Mouse (Mus musculus): ENCODE data around the gene Fbh1.

The Fbh1 gene

DNA sequence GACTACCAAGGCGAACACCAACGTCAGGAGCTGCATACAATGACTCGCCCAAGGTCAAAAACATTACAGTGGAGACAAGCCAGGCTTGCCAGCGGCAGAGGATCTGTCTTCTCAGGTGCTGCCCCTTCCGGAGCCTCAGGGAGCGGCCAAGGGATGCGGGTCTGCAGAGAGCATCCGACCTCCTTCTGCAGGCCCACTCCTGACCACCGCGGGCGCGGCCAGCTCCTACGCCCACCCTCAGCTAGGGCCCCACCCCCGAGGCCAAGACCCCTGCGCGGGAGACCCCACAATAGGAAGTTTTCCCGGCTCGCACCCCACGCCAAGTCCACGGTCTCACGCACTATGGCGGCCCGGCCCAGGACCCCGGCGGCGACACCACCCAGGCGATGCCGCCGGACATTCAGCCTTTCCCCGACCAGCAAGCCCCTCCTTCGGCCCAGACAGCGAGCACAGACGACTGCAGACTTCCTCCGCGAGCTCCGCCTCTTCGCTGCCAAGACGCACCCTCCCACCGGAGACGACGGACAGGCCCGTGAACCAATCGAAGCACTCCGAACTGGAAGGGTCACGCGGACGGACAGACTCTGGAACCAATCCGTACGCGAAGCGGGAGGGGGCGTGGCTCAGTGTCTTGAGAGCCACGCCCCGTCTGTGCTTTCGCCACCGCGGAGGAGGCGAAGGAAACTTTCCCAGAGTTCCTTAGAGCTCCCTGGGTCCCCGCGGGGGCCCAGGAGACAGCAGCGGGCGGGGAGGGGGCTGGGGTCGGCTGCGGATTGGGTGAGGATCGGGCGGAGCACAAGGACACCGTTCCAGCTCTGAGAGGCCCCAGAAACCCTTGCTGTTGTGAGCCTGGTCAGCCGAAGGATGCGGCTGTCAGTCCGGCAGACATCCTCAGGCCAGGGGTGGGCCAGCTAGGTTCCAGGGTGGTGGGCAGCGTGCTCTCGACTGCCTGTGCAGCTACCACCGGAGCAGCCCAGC, at the start of gene Fbh1, which contains the start of gene Ankrd16:
Gene Fbh1, minus strand, starts transcription at position 492 of the 978 bp plus-strand sequence.
Gene Ankrd16, plus strand, starts transcription at position 786 of the 978 bp plus-strand sequence.
- CTCF ChIA-PET, result no interaction called here

DNA sequence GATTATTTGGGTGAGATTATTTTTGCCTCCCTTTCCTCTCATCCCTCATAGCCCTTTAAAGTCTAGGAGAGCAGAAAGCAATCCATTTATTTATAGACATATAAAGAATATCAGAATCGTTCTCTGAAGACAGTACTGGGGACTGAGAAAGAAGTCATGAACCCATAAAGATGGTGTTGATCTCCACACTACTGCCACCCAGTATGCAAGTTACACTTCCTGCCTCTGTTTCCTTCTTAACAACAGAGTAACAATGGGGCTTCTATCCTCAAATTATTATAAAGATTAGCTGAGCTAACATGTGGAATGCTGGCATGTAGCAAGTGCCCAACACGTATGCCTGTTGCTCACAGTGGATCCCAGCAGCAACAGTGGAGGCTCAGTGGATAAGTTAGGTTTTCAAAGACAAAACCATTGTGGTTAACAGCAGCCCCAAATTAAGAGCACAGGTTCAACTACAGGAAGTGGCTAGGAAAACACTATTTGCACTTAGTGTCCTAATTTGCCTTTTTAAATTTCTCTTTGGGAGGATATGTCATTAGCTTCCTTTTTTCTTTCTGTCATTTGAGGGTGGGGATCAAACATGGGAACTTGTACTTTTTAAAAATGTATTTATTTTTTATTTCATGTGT, 24.0 kb upstream of the Fbh1 start:
- CTCF ChIA-PET, result no interaction called here

DNA sequence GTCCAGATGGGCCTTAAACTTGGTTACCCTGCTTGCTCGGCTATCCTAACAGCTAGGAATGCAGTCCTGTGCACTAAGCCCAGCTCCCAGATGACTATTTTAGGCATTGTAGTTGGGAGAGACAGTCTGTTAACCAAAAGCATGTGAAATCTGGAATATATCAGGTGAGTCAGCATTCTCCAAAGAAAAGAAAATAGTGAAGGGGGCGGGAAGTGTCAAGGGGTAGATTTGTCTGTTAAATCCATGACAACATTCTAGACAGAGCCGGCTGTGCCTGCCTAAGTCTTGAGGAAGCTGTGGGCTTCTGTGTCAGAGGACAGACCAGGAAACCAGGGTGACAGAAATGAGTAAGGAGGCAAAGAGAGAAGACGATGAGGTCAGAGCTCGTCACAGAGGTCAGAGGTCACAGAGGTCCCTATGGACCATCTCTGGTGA, 20.6 kb upstream of the Fbh1 start:
- CTCF ChIA-PET, result no interaction called here

DNA sequence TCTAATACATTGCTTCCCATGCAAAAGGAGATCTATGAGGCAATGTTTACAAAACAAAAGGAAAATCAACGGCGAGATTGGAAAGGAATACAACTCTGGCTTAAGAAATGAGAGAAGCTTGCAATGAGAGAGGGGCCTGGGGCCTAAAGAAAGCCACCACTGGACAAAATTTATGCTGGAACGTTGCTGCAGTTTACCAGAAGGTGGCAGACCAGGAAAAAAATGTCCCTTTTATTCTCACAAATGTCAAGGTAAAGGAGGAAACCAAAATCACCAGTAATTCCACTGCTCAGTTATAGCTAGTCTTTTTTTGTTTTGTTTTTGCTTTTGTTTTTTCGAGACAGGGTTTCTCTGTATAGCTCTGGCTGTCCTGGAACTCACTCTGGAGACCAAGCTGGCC, 17.3 kb upstream of the Fbh1 start:
- CTCF ChIA-PET, result no interaction called here

DNA sequence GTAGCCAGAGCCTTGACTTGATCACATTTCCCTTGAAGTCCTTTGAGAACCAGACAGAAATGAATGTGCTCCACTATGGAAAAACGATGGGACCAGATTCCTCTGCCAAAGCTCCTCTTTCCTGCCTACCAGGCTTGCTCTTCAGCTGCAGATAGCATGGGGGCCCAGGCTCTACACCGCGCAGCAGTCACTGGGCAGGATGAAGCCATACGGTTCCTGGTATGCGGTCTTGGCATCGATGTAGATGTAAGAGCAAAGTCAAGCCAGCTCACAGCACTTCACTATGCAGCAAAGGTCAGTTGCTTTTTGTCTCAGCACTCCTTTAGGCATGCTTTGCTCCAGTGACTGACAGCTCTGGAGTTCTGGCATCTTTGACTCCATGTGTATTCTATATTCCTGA, 6.8 kb upstream of the Fbh1 start:
- CTCF ChIA-PET, result no interaction called here

DNA sequence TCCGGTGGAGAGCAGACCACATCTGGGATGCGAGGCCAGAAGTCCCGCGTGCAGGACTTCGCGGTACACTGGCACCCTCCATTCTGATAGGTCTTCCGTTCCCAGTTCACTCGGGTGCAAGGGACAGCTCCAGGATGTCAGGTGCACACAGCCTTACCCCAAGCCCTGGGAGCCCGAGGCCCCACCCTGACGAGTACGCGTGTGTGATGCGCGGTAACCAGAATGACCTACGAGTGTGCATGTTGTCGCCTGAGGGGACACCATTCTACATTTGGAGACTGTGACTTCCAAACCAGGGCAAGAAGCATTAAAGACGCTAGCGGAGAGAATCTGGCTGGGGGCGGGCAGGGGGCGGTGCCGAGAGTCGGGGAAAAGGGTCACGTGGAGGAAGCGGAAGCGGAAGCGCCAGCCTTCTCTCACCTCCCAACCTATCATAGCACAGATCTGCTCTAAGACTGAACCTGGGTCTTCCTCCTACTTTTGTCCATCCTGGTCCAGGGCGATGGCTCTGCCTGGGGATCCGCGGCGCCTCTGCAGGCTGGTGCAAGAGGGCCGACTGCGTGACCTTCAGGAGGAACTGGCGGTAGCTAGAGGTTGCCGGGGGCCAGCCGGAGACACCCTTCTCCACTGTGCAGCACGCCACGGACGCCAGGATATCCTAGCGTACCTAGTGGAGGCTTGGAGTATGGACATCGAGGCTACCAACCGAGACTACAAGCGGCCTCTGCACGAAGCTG, 873 bp upstream of the Fbh1 start:
- CTCF ChIA-PET, result no interaction called here

DNA sequence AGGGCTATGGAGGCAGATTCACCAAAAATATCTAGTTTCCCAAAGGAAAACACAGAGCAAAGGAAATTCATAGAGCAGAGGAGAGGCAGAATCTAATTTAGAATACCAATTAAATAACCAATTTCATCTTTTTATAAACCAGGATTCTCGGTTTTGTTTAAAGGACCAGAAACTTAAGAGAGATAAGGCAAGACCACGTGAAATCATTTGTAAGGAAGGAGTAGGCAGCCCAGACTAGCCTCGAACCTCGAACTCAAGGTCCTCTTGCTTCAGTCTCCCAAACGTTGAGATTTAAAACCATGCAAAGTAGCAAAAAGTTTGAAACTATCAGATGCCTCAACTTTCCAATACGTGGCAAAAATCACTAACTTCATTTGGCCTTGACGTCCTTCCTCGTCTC, 967 bp downstream of the Fbh1 start:
- CTCF ChIA-PET, result no interaction called here

DNA sequence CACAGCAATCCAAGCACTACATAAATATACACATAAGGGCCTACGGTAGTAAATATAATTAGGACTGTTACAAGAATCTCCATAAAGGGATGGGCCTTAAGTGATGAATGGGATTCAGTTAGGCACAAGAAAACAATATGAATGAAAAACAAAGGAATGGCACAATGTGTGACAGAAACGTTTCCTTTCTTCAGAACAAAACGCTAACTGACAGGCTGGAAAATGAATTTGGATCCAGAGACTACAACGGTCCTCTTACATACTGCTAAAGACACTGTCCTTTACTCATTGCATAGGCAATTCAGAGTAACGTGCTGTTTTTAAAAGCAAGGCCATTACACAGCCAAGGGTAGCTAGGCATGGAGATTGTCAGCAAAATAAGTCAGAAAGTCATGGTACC, 2.3 kb downstream of the Fbh1 start:
- CTCF ChIA-PET, result interaction anchor here (0.6 to 0.7 kb wide), 2 partner anchors 102 to 1902 kb away, joined by 3 read pairs; no protein-coding TSS in a partner anchor

DNA sequence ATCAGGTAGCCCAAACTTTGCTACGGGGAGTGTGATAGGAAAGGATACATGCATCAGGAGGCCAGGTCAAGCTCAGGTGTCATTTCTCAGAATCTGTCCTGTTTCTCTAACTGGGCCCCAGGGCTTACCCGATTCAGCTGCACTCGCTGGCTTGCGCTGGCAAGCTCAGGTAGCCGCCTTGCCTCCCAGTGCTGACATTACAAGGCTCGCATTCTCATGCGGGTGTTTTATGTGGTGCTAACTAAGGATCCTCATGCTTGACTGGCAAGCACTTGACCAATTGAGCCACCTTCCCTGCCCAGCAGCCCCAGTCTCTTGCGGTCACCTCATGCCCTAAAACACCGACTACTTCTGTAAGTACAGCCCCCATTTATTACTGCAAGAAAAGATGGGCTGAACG, 3.0 kb downstream of the Fbh1 start:
- CTCF ChIA-PET, result interaction anchor here (0.7 kb wide), 1 partner anchor 72 kb away, joined by 3 read pairs; no protein-coding TSS in a partner anchor

DNA sequence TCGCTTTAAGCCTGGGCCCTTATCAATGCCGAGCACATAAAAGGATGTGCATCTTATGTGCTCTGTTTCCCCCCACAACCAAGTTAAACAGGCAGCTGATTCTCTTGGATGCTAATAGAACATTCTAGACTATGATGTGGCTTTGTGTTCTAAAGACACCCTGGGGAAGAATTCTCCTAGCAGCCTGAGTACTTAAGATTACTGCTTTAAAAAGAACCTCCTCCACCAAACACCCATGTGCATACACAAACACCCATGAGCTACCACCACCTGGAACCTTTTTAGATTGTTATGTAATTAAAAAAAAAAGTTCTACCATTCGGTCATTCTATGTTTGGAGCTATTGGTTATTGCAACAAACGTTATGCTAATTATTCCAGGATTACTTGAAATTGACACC, 5.0 kb downstream of the Fbh1 start:
- CTCF ChIA-PET, result no interaction called here

DNA sequence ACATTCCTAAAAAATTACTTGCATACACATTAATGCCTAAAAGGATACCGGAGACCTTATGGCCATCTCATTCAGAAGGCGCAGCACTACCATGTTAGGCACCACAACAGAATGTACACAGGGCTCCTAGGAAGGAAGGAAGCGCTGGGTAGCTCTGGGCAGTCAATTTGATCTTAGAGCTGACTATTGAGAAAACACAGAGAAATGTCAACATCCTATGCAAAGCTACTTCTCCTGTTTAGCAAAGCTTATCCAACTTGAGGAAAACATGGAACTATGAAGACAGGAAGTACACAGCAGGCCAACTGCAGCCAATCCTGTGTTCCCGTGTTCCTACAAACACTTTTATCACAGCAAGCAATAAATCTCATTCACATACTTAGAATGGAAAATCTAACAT, 5.7 kb downstream of the Fbh1 start:
- CTCF ChIA-PET, result no interaction called here

DNA sequence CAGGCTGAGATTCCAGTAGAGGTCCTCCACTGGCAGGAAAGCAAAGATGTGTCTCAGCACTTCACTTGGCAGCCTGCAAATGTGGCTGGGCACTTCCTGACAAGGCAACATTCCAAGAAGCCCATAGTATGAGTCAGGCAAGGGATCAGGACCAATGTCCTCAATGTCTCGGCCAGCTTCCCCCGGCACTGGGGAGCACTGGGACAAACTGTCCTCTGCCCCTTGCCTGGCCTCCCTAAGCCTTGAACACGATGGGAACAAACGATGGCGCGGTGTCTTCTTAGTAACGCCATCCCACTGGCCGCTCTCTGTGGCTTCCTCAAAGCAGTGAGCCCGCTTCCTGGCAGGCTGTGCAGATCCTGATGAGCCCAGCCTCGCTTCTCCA, 10.2 kb downstream of the Fbh1 start:
- CTCF ChIA-PET, result no interaction called here

DNA sequence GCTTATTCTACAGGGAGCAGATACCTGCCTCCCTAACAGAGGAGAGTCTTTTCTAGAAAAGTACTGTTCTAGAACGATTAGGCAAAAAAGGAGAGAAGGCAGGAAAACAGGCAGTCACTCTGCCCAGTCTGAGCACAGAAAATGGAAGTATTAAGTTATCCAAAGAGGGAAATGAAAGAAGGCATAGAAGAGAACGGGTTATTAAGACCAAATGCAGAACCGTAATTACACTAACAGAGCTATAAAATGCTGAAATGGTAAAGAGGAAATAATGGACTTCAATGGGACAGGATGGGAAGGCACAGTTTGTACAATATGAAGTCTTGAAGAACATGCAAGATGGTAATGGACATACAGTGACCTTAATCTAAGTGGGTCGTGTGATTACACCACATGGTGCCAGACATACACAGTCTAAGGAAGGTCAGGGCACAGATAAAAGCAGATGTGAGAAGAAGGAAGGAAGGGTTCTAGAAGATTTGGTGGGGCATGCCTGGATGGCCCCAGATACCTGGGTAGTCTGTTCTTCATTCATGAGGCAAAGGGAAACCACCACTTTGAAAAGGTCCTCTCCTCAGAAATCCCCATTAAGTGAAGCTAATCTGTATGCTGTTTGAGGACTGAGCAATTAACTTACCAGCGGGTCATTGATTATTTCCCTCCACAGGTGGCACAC, 10.8 kb downstream of the Fbh1 start:
- CTCF ChIA-PET, result no interaction called here

DNA sequence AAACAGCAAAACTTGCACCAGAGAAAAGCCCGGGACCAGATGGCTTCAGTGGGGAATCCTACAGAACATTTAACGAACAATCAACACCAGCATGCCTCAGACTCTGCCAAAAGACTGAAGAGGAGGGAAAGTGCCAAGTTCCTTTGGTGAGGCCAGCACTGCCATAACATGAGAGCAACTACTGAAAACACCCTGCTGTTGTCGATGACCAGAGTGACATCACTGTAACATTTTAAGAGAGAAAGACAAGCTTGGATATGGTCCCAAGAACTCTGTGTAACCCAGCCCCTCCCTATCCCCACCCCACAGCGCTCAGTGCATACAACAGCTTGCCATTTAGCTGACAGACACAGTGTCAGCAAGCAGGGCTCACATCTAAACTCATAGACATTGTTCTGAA, 11.7 kb downstream of the Fbh1 start:
- CTCF ChIA-PET, result interaction anchor here (0.7 kb wide), 1 partner anchor 466 kb away, joined by 3 read pairs; no protein-coding TSS in a partner anchor

DNA sequence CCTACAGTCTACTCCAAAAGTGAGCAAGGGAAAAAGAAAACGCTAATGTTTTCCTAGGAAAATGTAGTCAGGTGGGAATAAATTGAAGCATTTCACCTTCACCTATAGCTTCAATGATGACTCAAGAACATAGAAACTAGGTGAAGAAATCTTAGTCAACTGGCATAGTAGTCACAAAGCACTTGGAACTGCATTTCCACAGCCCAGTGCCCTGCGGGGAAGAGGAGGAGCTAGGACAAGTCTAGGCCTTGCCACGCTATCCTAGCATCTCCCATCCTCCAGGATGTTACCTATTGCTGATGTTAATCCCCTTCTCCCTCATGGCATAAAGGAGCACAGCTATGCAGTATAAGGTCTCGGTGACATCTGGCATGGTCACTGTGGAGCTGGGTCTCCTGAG, 14.8 kb downstream of the Fbh1 start:
- CTCF ChIA-PET, result no interaction called here

DNA sequence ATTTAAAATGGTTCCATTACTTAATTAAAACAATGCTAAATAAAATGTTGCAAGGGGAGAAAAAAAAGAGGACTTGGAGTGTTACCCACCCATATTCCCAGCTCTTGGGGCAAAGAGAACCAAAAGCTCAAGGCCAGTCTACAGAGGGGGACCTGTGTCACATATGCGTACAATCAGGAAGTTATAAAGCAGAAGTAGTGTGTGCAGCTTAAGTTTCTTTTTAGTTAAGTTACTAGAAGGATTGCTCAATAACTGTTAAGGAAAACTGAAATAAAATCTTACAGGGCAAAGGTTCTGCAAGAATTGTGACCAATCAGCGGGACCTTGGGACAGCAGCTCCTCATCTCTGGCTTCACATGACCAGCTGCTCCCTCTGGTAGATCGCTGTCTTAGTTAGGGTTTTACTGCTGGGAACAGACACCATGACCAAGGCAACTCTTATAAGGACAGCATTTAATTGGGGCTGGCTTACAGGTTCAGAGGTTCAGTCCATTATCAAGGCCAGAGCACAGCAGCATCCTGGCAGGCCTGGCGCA, 37.8 kb downstream of the Fbh1 start:
- CTCF ChIA-PET, result interaction anchor here (0.6 kb wide), 1 partner anchor 102 kb away, joined by 4 read pairs; no protein-coding TSS in a partner anchor

DNA sequence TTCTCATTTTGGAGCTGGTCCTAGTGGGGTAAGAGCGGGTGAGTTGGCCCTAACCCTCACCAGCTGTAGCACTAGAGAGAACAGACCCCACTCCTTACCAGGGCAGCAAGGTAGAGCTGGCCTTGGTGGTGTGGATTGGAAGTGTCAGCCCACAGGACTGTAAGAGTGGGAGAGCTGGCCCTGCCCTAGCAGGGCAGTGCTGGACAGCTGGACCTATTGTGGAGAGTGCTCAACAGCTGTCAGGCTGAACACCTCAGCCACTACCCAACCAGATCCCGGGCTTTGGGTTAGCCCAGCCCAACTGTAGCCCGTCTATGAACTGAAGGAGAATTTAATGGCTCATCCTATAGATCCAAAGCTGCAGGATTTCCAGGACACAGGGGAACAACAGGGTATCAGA, 38.6 kb downstream of the Fbh1 start:
- CTCF ChIA-PET, result no interaction called here

DNA sequence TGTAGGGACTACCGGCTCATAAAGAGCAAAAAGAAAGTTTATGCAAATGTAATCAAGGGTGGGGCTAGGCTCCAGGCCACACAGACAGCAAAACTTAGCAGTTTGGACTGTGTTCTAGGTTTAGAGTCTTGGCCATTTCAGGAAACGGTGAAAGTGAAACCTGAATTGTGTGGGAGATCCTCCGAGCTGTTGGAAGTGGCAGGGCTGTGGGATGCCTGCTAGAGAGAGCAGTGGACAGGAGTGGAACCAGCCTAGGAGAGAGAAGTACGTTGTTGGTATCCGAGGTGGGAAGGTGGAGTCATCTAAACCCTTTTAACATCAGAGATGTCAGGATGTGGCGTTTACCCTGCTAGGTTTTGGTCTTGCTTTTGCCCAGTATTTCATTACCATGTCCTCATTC, 41.5 kb downstream of the Fbh1 start:
- CTCF ChIA-PET, result no interaction called here

DNA sequence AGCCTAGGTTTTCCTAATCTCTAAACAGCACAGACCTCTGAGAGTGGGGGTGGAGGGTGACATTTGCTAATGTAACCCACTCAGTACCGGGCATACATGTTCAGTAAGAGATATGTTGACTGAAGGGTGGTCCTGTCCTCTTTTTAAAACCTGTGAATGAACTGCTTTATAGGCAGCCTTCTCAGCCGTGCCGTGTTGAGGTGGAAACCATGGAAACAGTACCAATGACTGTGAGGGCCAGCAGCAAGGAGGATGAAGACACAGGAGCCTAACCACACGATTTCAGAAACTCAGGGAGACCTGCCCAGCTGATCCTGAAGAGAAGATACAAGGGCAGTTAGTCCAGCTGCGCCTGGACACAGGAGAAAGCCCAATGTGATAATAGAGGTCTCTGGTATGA, 44.4 kb downstream of the Fbh1 start:
- CTCF ChIA-PET, result no interaction called here

DNA sequence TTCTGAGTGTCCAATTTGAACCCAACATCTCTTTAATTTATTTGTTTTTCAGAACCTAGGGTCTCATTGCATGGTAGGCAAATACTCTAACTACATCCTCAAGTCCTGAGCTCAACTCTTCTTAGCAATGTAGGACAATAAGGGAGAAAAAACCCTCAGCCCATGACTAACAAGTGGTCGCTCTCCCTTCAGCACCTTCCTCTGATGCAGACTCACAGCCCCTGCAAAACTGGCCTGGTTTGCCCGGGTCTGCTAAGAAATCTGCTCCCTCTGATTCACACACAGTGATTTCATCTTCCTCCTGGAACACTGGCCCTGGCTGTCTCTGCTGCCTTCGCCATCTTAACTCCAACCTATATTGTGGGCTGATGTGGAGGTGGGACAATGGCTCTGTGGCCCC, 48.3 kb downstream of the Fbh1 start:
- CTCF ChIA-PET, result no interaction called here

DNA sequence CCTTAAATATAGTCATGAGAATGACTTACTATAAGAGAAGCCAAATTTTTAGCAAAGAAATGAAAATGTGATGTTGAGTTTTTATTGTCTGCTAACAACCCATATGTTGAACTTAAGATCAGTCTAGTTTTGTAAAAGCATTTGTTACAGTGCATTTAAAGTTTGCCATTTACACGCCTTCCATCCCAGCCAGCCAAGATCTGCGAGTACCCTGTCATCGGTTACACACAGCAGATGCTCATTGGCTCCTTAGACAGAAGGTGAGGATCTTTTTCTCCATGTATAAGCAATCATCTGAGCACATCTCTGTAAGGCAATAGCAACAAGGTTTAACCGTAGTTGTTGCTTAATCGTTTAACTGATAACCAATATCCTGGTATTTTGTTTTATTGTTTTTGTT, 49.8 kb downstream of the Fbh1 start:
- CTCF ChIA-PET, result no interaction called here

DNA sequence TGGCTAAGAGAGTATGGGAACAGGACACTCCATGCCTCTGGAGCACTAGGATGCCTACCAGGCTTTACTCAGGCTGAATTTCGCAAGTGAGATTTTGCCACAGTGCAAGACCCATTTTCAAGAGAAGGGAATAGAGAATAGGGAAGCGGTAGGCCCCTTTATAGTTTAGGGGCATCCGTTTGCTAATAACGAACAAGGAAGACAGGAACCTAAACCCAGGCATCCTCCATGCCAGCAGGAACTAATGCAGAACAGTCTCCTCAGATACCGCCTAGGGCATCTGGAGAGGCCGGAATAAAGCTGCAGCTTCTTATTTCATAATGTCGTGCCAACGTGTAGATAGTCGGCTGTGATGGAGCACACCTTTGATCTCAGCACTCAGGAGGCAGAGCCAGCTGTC, 54.8 kb downstream of the Fbh1 start:
- CTCF ChIA-PET, result no interaction called here

Data from spleen, embryonic (tissue).